Mouse (Mus musculus): Measurements from ENCODE around the gene Efnb2.

Efnb2 gene

DNA sequence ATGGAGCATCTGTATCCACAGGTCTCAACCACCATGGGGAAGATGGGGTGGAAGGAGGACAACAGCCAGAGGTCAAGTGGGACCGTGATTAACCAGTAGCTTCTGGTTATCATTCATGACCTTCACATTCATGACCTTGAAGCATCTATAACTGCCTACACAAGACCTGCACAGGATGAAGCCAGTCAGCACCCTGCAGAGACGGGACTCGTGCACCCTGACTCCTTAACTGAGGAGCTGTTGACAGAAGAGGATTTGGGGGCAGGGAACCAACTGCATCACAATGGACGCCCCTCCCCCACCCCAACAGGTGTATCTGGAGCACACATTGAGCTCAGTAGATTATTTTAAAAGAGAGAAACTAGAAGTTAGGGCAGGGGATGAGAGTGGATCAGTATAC, 49.1 kb downstream of the Efnb2 start:
- no peak for DNase-seq (ENCODE audit: low read depth)

DNA sequence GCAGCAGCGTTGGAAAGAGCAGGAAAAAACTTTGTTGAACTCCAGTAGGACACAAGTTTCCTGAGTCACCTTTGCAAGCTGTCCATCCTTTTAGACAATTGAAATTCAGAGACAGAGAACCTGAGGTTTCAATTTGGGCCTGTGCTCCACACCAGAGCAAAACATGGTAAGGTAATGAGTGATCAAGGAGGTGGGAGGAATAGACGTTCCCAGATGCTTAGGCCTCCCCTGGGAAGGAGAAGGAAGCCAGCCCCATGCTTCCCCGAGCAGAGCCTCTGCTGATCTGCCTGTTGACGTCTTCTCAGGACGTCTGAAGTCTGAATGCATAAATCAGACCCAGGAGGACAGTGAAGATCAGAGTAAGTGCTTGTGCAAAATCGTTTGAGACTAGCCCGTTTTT, 51.3 kb downstream of the Efnb2 start:
- no peak for DNase-seq (ENCODE audit: low read depth)

DNA sequence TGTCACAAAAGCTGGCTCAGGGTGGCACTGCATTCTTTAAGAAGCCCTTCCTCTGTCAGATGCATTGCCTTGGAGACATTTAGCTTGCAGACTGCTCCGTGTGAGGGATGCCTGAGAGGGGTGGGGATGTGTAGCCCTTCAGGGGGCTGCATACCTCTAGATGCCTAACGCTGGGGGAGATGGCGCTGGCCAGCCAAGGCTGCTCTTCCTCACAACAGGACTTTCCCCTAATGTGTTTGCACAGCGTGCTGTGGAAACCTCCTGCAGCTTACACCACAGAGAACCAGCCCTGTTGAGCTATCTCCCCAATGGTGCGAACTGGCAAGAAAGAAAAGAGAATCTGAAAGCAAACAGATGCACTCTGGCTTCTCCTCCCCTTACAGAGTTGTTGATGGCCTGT, 51.9 kb downstream of the Efnb2 start:
- no peak for DNase-seq (ENCODE audit: low read depth)

GRCm38 (mm10) chr8:8605621-8606020, 55.4 kb downstream of the Efnb2 start:
- DNase-seq (ENCODE audit: low read depth), result no peak

GRCm38 (mm10) chr8:8603875-8604274, 57.2 kb downstream of the Efnb2 start:
- DNase-seq (ENCODE audit: low read depth), result no peak

GRCm38 (mm10) chr8:8602616-8603461, 58.2 kb downstream of the Efnb2 start:
- no peak for DNase-seq (ENCODE audit: low read depth)

GRCm38 (mm10) chr8:8599931-8600330, 61.1 kb downstream of the Efnb2 start:
- DNase-seq (ENCODE audit: low read depth), result no peak

- DNase-seq (ENCODE audit: low read depth), result no peak
These were observed 63.6 kb downstream of the Efnb2 start for GRCm38 (mm10) chr8:8597434-8597833.

DNA sequence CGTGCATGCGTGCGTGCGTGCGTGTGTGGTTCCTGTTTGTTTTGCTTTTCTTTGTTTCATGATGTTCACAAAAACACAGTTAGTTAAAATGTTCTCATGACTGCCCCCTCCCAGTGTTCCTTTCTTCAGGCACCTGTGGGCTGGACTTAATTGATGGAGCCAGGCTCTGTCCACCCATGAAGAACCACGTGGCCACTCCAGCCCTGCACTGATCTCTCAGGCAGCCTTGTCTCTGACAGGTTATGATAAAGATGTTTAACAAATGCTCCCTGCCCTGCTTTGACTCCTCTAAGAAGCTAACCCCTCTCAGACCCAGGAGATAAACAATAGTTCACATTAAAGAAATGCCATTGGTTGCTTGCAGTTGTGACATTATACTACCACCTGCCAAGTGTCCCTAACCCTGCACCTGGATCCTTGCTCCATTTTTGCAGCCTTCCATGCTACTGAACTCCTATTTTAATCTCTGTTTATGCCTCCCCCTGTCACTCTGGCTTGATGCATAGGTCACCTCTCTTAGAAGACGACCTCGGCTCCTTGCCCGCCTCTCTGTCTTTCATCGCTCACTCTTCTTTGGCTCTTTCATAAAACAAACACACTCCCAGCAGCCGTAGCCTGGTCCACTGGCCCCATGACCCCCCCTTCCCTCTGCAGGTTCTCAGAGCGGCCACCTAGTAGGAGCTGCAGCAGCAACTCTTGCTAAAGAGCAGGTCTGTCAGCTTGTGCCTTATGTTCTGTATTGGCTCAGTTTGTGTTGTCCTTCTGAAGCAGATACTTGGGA, 65.0 kb downstream of the Efnb2 start:
- no peak for DNase-seq (ENCODE audit: low read depth)

GRCm38 (mm10) chr8:8593812-8594211, 67.2 kb downstream of the Efnb2 start:
- DNase-seq (ENCODE audit: low read depth), result no peak

GRCm38 (mm10) chr8:8593371-8593770, 67.7 kb downstream of the Efnb2 start:
- DNase-seq (ENCODE audit: low read depth), result no peak

- no peak for DNase-seq (ENCODE audit: low read depth)
These were observed 68.7 kb downstream of the Efnb2 start for GRCm38 (mm10) chr8:8592331-8592730.

DNA sequence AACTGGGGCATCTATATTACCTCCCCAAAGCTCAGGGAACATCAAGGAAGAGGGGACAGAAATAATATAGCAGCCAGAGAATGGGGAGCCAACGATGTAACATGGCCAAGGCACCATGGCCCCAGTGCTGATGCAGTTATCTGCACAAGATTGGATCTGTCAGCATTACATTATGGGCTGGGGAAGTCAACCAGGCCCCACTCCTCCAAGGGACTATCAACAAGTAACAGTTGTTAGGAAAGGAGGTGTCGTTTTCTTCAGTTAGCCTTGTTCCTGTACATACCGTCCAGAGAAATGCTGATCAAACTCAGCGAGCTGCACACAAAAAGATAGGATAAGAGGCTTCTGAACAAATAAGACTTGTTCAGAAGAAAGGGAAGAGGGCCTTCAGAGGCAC, 77.1 kb downstream of the Efnb2 start:
- DNase-seq (ENCODE audit: low read depth), result no peak

DNA sequence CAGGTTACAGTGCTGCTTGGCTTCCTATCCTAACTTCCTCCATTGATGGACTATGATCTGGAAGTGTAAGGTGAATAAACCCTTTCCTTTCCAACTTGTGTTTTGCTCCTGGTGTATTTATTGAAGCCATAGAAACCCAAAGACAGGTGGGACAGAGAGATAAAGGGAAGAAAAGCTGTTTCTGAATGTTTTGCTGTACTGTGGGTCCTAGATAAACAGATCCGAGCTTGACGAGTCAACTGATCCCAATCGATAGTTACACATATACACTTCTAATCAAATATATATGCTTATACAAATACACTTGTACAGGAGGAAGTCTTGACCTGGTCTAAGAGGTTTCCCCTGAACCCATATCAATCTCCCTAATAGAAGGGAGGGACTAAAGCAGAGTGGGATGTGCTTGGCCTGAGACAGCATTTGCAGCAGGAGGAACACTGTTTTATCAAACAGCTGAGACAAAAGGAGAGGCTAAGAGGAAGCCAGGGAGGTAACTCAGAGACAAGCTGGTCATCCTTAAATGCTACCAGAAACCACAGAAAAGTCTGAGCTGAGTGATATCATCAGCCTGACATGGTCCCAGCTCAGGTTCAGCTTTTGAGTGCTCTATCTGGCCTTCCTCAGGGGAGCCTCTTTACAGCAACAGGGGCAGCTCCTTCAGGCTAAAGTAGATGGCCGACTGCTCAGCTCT, 77.6 kb downstream of the Efnb2 start:
- DNase-seq (ENCODE audit: low read depth), result no peak

- no peak for DNase-seq (ENCODE audit: low read depth)
These were observed 83.2 kb downstream of the Efnb2 start for GRCm38 (mm10) chr8:8577770-8578303.

DNA sequence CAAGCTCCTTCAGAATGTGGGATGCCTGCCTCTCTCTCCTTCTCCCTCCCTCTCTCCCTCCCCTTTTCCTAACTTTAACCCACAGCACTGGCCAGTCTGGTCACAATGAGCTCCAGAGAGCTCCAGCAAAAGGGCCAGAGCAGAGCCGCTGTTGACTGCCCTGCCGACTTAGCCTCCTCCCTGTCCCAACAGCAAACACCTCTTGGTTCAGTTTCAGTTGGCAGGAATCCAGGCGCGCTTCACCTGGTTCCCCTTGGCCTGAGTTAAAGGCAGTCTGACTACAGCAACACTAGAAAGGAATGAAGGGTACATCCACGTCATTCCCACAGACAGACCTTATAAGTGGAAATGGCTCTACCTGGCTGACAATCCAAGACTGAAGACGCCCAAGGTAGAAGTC, 84.2 kb downstream of the Efnb2 start:
- DNase-seq (ENCODE audit: low read depth), result no peak

GRCm38 (mm10) chr8:8576286-8576685, 84.8 kb downstream of the Efnb2 start:
- no peak for DNase-seq (ENCODE audit: low read depth)

DNA sequence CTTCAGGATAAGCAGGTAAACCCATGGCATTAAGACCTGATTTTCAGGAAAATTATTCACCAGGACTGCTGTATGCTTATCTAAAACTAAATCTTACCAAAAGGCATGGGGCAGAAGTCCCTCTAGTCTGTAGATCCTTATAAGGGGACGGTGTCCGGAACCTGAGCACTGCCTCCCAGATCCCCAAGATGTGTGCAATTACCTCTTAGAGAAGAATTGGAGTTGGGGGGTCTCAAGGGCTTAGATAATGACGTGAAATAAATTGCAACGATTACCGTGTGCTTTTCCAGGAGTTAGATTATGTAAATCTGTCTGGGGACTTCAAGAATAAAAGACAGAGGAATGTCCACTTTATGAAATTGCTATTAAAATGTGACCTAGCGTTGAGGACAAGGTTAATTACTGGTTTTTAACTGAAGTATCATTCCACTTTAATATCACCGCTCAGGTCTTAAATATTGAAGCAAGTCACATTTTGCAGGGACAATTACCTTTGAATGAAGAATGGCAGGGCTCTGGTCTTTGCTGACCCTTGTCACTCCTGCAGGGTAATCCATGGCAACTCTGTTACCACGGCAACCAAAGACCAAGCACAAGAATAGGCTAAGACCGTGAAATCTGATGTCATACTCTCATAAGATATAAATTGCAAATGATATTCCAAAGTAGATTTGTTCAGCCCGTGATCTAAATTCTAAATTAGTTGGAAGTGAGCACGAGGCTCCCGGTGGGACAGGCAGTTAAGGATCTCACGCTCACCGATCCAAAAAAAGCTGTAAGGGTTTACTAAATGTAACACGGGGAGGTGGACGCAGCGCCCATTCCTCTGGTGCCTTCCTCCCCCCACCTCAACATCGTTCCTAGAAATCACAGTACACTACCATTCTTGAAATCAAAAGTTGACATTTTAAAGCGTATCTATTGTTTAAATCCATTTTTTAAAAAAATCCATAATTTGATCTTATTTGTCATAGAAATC, 86.2 kb downstream of the Efnb2 start:
- DNase-seq (ENCODE audit: low read depth), result no peak

GRCm38 (mm10) chr8:8572272-8572671, 88.8 kb downstream of the Efnb2 start:
- DNase-seq (ENCODE audit: low read depth), result no peak

DNA sequence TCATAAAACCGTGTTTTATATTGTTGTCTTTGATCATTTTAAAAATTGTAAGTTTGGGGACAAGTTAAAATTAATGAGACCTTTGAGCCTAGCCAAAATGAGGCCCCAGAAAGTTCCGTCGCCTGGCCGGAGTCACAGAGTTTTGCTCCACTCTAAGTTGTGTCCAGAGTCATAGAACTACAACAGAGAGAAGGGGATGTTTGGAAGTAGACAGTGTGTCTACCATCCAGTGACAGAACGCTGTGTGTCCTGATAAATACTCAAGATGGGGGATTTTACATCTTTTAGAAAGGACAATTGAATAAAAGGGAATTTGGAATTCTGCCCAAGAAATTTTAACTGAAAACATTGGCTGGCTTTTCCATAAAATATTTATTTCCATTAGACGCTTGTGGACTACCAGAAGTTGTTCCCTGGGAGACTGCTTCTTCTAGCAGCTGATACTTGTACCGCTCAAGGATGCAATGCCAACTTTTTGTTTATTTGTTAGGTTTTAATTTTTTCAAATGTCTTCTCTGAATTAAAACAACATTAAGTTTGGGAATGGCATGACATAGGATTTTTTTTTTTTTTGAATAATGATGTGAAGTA, 89.3 kb downstream of the Efnb2 start:
- no peak for DNase-seq (ENCODE audit: low read depth)

DNA sequence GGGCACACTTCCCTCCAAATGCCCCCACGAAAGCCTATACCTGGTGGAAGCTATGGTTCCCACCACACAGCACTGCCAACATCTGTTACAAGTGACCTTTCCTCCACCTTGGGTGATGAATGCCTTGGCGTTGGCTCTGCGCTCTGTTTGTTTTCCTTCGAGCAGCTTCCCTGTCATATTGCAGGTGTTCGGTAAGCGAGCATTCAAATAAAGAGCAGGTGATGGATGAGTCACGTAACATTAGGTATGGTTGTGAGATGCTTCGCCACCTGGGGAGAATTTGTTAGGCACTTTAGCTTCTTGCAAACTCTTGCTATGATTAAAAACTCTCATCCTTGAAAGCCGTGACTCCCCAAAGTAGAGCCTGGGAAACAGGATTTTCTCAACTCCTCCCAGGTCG, 91.8 kb downstream of the Efnb2 start:
- no peak for DNase-seq (ENCODE audit: low read depth)

Data from induced T-regulatory cell, adult 2 months (primary cell).